Mouse (Mus musculus) liver, embryonic 14.5 days (tissue): ENCODE measurements at regions not wholly inside any gene's neighbourhood (a gene's known extent, or its start where the extent isn't known, plus 50 kb on each side); places are given as distances from the start of the nearest gene placed in this dataset.

Experiments used
- ATAC-seq: fragments of 200-750 bp; cut with Nextera tagmentation; 2 replicates; pipeline ENCODE4 v1.8.0; 2017; ENCODE audit warnings: moderate number of reproducible peaks, mild to moderate bottlenecking, moderate library complexity; ENCODE audit not compliant: insufficient read depth
- DNase-seq, 3 experiments: peaks; one replicate each; pipeline ENCODE4 v3.0.0-alpha.2; 2012 to 2013; ENCODE audit warnings: low read depth in 3 of 3, low spot score in 3 of 3
- H3K27ac ChIP-seq: fragments of 300-500 bp; sonication (generic); 2 replicates; pipeline ENCODE4 v1.5.1; 2014; ENCODE audit warnings: moderate library complexity, mild to moderate bottlenecking, control low read depth, inconsistent platforms
- H3K27me3 ChIP-seq: fragments of 300-500 bp; sonication (generic); 2 replicates; pipeline ENCODE4 v1.6.1; 2014; ENCODE audit warnings: mild to moderate bottlenecking, low read length, moderate library complexity; ENCODE audit not compliant: control insufficient read depth, insufficient read depth
- H3K36me3 ChIP-seq: fragments of 300-500 bp; sonication (generic); replicated peaks from 2 replicates; pipeline ENCODE4 v1.6.1; 2014; ENCODE audit warnings: low read depth; ENCODE audit not compliant: control insufficient read depth, insufficient read depth
- H3K4me1 ChIP-seq, 2 experiments: fragments of 200-500 bp in 1 of 2; fragments of 300-500 bp in 1 of 2; sonication (generic) in 1 of 2; replicated peaks; 2 replicates each; pipeline ENCODE4 v1.6.1; 2012 to 2014; ENCODE audit warnings: antibody characterized with exemption in 1 of 2, inconsistent platforms in 1 of 2, low read length in 1 of 2; ENCODE audit not compliant: control insufficient read depth in 2 of 2, insufficient read depth in 2 of 2
- H3K4me2 ChIP-seq: fragments of 300-500 bp; sonication (generic); 2 replicates; pipeline ENCODE4 v1.6.1; 2014; ENCODE audit warnings: low read depth, mild to moderate bottlenecking, control low read depth, moderate library complexity
- H3K4me3 ChIP-seq, 2 experiments: fragments of 200-500 bp in 1 of 2; fragments of 300-500 bp in 1 of 2; sonication (generic) in 1 of 2; 2 replicates each; pipeline ENCODE4 v1.5.1; 2012 to 2014; ENCODE audit warnings: low read depth in 2 of 2, low read length in 2 of 2, mild to moderate bottlenecking in 2 of 2, control low read depth in 1 of 2, inconsistent platforms in 1 of 2, moderate library complexity in 1 of 2; ENCODE audit not compliant: insufficient read depth in 1 of 2
- H3K9ac ChIP-seq: fragments of 300-500 bp; sonication (generic); replicated peaks from 2 replicates; pipeline ENCODE4 v1.6.1; 2014; ENCODE audit warnings: mild to moderate bottlenecking, control low read depth, moderate library complexity
- H3K9me3 ChIP-seq: fragments of 300-500 bp; sonication (generic); 2 replicates; pipeline ENCODE4 v1.6.1; 2016; ENCODE audit warnings: low read length, mixed read lengths; ENCODE audit not compliant: control insufficient read depth
- CTCF ChIP-seq: IDR thresholded peaks from 2 replicates; pipeline ENCODE4 v1.5.1; 2016; ENCODE audit warnings: antibody characterized with exemption, low read depth, control low read depth
- EP300 ChIP-seq: IDR thresholded peaks from 2 replicates; pipeline ENCODE4 v1.6.1; 2016; ENCODE audit warnings: antibody characterized with exemption, low read depth
- WGBS: fragments of 180-500 bp; shearing (Covaris S2); extraction: QIAGEN DNeasy Blood & Tissue Kit; methylation state at CpG from one replicate; pipeline ENCODE4 v1.1.7; 2014; ENCODE audit not compliant: insufficient replicate concordance; 5-methylcytosine and 5-hydroxymethylcytosine counted together

DNA sequence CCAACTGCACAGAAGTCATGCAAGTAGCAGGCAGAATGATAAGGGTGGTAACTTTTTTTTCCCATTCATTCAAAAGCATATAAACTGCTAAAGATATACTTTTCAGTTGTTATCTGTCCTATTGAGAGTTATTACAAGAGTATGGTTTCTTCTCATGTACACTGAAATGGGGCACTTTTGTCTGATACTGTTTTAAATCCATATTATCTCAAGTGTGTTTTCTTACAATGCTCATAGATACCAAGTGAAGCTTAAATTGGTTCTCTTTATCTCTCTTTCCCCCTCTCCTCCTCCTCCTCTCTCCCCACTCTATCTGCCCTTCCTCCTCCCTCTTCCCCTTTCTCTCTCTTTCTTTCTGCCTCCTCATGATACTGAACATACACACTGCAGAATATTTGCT lies 584.8 kb upstream of the C030005K15Rik start:
- DNase-seq (no peak), ATAC-seq (no peak)
- Histone ChIP-seq H3K36me3 (no peaks in the 10 kb centered on the region), H3K4me3 (no peak overlapping the region), H3K4me1 (no peaks in the 10 kb centered on the region), H3K4me2 (no peak overlapping the region), H3K9me3 (no peaks in the 10 kb centered on the region), H3K27ac (no peak overlapping the region), H3K9ac (no peak overlapping the region), H3K27me3 (no peaks in the 10 kb centered on the region)
- no peak for TF ChIP-seq EP300

DNA sequence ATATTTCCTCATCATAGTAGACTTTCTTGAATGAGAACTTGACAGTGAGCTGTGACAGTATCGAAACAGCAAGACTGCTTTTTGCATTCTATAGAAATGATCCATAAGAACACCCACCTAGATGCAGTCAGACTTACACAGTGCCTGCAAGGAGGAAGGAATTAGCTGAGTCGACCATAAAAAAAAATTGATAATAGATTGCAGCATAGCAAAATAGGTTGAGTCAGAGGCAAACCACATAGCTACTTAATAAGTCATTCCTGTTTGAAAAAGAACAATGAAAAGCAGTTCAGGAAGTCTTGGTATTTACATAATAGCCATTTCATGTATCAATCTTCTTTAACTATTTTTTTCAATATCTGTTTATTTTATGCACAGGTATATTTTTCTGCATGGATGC lies 591.9 kb upstream of the C030005K15Rik start:
- ATAC-seq (no peak), DNase-seq (no peak)
- Histone ChIP-seq H3K9ac (no peak overlapping the region), H3K9me3 (no peaks in the 10 kb centered on the region), H3K4me3 (no peak overlapping the region), H3K27ac (no peak overlapping the region), H3K27me3 (no peaks in the 10 kb centered on the region), H3K4me1 (no peaks in the 10 kb centered on the region), H3K4me2 (no peak overlapping the region), H3K36me3 (no peaks in the 10 kb centered on the region)
- WGBS, result 45% methylated on average over 2 of the region's 2 CpGs
- TF ChIP-seq EP300 (no peak), CTCF (no peak)

DNA sequence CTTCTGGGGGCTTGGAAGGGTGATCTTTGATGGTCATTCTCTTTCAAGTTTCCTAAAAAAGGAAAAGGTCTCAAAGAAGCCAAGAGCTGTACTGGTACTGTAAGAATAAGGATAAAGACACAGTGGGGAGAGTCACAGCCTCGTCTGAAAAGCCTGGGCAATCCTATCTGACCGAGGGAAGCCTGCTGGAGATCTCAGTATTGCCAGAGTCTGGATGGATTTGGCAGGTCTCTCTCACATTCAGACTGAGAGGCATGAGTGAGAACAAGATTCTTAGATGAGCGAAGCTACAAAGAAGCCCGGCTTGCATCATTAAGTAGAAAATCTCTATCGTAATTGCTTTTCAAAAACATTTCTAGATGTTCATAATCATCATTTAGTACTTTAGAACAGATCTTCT lies 590.4 kb upstream of the Atp2b1 start:
- Histone ChIP-seq H3K36me3 (no peaks in the 10 kb centered on the region), H3K9ac (no peak overlapping the region), H3K9me3 (no peaks in the 10 kb centered on the region), H3K27me3 (no peaks in the 10 kb centered on the region), H3K27ac (no peak overlapping the region), H3K4me3 (no peak overlapping the region), H3K4me2 (no peak overlapping the region), H3K4me1 (no peaks in the 10 kb centered on the region)
- DNase-seq (no peak), ATAC-seq (no peak)
- 59% methylated on average over 5 of the region's 5 CpGs for WGBS
- TF ChIP-seq EP300, result no peak
- no peak for TF ChIP-seq CTCF

DNA sequence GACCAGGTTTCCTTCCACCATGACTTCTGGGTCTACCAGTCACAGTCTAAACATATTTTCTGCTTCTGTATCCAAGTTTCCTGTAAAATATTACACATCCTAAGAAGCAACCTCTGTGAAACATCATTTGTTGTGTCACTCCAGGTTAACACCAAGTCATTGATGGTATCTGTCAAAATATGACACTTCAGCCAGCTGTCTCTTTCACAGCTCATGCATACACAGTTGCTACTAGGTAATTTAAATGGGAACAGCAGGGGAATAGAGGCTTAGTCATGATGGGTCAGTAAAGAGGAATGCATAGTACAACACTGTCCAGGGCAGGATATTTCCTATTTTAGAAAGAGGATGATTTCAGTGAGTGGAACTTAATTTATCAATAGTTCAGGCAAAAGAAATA lies 589.6 kb upstream of the Atp2b1 start:
- H3K4me1 ChIP-seq, result no peaks in the 10 kb centered on the region
- ATAC-seq (no peak), DNase-seq (no peak)
- no peak overlapping the region for H3K27ac ChIP-seq
- no peaks in the 10 kb centered on the region for H3K9me3 ChIP-seq
- no peak overlapping the region for H3K4me2 ChIP-seq
- no peaks in the 10 kb centered on the region for H3K27me3 ChIP-seq
- TF ChIP-seq EP300 (no peak), CTCF (no peak)
- H3K36me3 ChIP-seq, result no peaks in the 10 kb centered on the region
- no peak overlapping the region for H3K4me3 ChIP-seq
- H3K9ac ChIP-seq, result no peak overlapping the region

DNA sequence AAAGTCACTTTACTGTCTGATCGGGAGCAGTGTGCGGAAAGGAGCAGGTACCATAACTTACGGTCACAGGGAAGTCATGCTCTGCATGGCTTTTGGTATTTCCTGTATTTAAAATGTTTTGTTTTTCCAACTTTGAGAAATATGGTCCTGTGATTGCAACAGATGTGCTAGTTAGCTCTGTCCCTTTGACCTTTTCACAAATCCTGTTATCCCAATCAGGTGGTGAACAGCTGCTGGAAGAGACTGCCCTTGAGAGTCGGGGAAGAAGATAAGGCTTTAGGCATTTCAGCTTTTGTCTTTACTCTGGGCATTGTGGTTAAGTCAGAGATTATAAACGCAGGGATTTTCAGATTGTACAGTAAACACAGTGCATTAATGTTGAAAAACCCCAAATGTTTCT lies 588.5 kb upstream of the Atp2b1 start:
- Histone ChIP-seq H3K27me3 (no peaks in the 10 kb centered on the region), H3K27ac (no peak overlapping the region), H3K4me1 (no peaks in the 10 kb centered on the region), H3K9me3 (no peaks in the 10 kb centered on the region), H3K4me3 (no peak overlapping the region), H3K4me2 (no peak overlapping the region), H3K36me3 (no peaks in the 10 kb centered on the region), H3K9ac (no peak overlapping the region)
- DNase-seq (no peak), ATAC-seq (no peak)
- 49% methylated on average over 5 of the region's 5 CpGs for WGBS
- TF ChIP-seq CTCF, result no peak
- no peak for TF ChIP-seq EP300

DNA sequence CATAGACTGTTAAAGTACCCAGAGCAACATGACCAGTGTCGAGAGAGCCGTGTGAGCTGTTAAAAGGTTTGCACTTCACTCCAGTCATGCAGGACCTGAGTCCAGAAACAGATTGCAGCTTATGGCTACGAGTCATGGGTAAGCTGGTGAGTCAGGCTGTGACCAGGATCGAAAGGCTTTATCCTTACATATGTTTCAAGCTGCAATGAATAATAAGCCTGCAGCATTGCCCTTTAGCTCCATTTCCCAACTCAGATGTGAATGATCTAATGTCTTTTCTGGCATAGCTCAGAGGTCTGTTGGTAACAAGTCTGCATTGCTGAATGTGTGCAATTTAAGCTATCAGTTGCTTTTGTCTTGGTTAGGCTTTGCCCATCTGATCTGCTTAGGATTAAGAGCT lies 581.5 kb upstream of the Atp2b1 start:
- ATAC-seq (no peak), DNase-seq (no peak)
- no peaks in the 10 kb centered on the region for H3K4me1 ChIP-seq
- no peaks in the 10 kb centered on the region for H3K36me3 ChIP-seq
- TF ChIP-seq CTCF (no peak), EP300 (no peak)
- H3K27ac ChIP-seq, result no peak overlapping the region
- no peak overlapping the region for H3K9ac ChIP-seq
- no peak overlapping the region for H3K4me2 ChIP-seq
- H3K4me3 ChIP-seq, result no peak overlapping the region
- 50% methylated on average over 4 of the region's 4 CpGs for WGBS
- H3K9me3 ChIP-seq, result no peaks in the 10 kb centered on the region
- H3K27me3 ChIP-seq, result no peaks in the 10 kb centered on the region
